Mouse (Mus musculus): ENCODE data around the gene Gucy1b2.

Gucy1b2 gene

DNA sequence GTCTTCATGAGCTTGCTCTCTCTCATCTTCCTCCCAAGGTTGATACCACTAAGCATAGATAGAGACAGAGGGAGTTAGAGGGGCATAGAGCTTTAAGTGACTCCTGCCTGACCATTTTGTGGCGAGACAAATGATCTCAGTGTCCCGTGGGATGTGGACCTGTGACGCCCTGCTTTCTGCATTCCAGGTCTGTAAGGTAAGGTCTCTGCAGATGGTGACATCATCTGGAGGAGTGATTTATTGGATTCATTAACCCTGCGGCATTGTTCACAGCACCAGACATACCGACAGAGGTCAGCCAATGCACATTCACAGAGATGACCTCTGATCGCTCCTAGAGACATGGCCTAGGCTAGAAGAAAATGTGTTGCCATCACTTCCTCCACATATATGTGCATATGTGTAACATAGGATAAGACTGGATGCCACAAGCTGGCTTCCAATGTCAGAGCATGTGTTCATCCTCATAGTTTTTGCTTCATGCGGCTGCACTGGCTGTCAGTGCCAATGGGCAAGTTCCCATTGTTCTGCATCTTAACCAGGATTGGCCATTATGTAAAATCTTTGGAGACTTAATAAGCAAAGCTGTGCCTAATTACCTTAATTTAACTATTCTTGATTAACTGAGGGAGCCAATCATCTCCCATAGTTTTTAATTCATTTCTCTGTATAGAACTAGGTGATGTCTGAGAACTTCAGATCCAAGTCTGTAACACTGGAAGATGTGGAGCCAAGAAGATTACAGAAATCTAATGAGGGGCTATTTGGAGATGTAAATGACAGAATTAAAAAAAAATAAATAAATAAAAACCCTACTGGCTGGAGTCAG is 9.5 kb downstream of the Gucy1b2 start:
- no peak for DNase-seq (ENCODE audit: low read depth, low spot score)

DNA sequence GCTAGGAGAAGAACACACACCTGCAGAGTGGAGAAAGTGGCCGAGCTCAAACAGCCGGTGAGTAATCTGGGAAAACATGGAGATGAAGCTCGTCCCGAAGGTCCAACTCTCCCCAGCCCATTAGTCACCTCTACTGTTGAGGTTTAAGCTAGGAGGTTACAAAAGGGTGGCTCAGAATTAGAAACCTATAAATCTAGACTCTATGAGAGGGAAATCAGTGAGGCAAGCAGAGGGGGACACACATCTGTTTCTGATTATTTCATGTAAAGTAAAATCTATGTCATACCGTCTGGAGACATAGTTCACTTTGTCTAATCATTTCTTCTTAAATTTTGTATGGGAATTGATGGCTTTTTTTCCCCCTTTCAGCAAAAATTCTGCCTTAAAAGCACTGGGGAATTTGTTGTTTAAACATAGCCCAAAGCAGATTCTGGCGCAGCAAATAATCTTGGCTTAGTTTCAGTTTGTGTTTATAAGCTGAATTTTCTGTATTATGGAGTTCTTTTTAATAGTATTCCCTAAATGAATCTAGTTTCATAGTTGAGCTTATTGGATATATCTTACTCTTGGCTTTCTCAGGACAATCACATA is 12.2 kb downstream of the Gucy1b2 start:
- DNase-seq (ENCODE audit: low read depth, low spot score): no peak

DNA sequence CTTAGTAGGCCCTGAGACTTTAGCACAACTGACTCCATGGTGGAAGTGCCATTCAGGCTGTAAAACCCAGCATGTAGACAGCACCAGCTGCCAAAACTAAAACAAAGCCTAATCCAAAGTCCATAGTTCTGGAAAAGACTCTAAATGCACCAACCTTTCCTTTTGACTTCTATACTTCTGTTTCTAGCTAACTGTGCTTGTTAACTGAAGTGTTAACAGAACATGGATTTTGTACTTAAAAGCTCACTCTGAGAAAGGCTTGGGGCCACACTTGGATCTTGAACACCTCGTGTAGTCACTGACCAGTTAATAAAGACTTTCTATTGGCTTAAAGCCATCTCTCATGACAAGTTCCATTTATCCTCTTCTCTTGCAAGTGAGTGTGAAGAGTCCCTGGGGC is 13.1 kb downstream of the Gucy1b2 start:
- DNase-seq (ENCODE audit: low read depth, low spot score): no peak

DNA sequence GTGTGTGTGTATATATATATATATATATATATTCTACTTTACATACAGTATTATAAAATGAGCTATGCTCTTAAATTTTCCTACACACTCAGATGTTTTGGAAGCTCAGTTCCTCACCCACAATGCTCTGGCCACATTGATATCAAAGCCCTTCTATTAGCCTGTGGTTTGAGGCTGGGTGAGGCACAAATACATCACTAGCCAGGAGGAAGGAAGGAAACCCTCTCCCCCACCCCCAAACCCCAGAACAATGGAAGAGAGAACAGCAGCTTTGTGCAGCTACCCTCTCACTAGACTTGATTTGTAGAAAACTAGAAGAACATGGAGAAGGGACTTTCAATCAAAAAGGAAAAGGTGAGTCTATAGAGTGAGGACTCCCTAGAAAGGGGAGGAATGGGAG is 16.1 kb downstream of the Gucy1b2 start:
- no peak for DNase-seq (ENCODE audit: low read depth, low spot score)

DNA sequence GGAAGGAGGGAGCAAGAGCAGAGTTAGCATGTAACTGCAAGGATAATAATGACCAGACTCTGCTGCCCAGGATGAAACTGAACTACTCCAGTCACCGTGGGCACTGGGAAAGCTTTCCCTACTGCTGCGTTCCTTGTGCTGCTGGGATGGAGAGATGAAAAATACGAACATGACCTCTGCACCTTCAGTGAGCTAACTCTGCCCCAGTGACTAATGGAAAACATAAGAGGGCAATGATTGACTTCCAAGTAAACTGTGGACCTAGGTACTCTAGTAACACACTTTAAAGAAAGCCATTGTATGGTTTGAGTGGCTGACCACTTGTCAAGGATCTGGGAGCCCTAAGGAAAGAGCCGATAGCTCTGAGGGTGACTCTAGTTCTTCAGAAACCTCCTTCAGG is 17.9 kb downstream of the Gucy1b2 start:
- no peak for DNase-seq (ENCODE audit: low read depth, low spot score)

DNA sequence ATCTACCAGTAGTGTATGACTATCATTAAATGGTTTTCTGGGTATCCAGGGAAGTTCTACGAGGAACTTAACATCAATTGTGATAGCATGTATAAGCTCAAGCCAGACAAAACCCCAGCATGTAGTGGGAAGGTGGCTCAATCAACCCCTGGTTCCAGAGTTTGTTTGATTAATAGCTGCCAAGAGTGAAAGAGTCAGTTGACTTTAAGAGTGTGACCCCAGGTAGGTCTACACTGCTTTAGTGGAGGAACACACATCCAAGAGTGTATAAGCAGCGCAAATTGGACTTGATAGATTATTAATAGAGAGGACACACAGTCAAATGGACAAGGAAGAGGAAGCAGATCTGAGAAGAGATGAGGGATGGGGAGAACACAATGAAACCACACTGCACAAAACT is 18.3 kb downstream of the Gucy1b2 start:
- DNase-seq (ENCODE audit: low read depth, low spot score): no peak

DNA sequence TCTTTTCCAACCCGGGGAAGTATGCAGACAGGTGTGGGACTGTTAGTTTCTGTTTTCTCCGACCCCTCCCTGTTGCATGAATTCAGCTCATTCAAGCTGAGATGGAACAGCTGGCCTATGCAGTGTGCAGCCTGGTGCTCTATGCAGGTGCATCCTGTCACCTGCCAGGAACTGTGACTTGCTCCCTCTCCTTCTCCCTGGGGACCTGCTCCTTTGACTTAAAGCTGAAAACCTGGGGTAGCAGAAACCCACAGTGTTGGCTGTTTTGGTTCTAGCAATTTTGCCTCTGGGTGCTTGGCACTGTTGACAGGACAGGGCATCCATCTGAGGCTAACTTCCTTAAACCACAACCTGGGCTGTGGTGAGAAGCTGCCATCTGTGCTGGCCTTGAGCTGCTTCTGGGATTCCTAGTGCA is 30.8 kb downstream of the Gucy1b2 start:
- DNase-seq (ENCODE audit: low read depth, low spot score): no peak

DNA sequence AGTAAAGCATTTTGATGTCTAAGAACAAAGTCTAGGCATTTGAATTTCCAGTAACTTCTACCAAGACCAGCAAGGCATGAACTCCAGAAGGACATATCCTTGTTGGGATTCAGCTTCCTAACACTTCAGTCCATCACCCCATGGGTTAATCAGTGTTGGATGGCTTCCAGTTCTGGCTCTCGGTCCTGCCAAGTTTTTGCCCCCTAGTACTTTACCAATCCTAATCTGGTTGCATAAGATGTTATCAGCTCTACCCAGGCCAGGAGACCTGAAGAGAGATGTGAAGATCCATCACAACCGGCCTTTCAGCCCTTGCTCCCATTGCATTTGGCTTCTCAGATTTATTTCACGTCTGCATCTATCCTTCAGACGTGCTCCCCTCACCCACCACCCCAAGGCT is 33.8 kb downstream of the Gucy1b2 start:
- DNase-seq (ENCODE audit: low read depth, low spot score): no peak

DNA sequence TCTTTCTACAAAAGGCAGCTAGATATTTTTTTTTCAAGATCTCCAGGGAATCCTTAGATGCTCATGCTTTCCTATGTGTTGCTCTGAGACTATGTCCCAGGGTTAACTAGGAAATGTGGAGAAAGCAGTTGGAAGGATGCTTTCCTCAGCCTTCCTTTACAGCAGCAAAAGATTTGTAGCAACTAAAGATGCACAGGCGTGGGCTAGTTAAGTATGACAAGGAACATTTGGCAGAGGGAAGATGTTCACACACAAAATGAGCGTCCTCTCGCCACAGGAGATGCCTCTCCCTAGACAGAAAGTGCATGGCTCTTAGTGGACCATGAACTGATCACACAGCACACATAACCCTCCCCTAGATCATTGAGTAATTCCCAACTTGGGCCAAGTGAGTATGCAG is 38.6 kb downstream of the Gucy1b2 start:
- DNase-seq (ENCODE audit: low read depth, low spot score): no peak

DNA sequence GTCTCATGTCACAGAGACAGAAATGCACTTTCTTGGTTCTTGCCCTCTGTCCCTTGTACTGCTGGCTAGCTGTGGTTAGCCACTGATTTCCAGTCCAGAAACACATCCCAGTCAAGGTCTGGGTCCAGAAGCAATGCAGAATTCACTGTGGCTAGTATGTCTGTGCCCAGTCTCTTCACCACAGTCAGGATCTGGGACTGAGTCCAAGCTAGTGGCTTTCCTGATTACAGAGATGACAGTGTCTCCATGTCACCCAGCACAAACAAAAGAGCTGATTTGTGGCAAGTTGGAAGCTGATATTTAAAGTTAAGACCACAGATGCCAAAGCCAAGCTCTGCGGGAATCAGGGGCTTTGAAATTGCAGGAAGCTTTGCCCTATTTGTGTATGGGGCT is 39.4 kb downstream of the Gucy1b2 start:
- DNase-seq (ENCODE audit: low read depth, low spot score): no peak

DNA sequence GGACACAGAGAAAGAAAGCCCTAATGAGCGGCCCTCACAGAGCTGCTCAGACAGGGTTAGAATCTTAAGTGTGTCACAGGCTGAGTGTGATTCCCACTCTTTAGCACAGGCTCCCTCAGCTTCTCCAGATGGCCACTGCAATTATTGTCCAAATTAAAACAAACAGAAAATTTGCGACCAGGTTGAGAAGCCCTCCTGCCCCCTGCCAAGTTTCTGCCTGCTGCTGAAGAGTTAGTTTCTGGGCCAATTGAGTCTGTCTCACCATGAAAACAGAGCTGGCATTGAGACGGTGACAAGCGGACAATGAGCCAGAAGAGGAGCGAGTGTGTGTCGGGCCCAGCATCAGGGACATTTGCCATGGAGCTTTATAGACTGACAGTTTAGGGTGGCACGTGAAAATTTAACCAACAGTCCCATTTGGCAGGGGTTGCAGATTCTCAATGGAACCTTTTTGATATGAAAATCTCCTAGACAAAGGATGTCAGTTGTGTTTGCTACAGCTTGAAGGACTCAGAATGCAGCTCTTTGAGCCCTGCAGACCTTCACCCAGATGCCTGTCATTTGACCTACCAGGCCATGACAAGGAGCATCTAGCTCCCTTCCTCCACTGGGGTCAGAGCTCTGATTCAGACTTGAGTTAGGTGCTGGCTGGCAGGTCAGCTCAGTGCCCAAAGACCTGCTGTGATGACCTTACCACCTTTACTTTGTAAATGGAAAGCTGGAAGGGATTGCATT is 39.9 kb downstream of the Gucy1b2 start:
- DNase-seq (ENCODE audit: low read depth, low spot score): no peak

DNA sequence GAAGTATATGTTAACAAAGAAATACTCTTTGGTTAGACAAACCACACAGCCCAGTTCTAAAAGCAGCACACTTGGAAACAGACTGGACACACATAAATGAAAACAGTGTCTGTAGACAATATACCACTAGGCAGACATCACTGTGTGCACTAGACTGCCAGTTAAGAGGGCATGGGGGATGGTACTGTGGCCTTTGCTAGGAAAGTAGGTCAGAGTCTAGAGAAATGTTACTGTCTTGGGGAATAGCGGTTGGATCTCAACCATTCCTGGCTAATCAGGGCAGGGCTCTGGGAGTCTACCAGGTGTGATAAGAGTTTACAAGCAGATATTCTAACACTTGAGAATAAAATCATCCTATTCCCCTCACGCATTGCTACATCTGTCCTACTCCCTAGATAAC is 60.7 kb downstream of the Gucy1b2 start:
- DNase-seq (ENCODE audit: low read depth, low spot score): no peak

DNA sequence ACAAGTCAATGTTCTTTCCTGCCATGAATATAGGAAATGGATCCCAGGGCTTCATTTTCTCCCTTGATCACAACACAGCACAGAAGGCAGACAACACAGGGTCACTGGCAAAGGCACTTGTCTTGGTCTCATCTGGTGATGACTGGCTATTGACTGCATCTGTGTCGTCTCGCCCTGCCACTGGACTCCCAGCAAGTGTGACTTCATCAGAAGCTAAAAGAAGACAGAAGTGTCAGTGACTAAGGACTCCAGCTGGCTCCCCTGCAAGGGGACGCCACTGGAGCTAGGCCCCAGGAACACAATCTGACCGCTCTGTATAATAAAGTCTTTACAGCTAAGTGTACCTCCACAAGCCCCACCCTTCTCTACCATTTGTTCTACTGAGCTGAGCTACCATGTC is 63.3 kb downstream of the Gucy1b2 start:
- DNase-seq (ENCODE audit: low read depth, low spot score): no peak

DNA sequence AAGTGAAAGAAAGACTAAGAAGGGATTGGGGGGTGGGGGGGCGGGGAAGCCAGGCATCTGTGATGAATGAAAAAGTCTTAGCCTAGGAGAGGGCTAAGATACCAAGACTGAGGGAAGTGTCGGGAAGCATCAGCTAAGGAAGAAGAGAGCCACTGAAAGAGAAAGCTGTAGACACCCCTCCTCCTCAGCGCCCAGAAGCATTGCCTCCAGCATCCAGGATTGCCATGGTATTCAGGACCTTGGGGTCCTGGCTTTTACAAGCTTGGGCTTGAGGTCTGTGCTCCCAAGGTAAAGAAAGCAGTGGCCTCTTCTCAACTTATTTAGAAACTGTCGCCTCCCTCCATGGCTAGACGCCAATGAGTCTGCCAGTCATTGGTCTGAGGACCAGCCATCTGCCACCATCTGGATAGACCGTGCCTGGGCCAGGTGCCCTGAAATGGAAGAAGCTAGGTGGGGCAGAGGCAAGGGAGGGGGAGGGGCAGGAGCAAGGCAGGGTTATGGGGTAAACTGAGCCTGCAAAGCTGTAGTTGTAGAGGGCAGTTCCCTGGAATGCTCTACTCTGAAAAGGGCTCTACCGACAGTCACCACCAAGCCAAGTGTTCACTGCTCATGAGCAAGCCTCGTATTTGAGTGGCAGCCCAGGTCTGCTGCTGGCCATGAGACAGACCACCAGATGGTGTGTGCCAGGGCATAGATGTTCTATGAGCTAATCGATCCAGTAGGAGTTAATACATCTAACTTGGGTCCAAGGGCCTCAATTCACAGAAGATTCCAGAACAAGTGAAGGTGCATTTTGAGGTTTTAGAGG is 66.2 kb downstream of the Gucy1b2 start:
- no peak for DNase-seq (ENCODE audit: low read depth, low spot score)

DNA sequence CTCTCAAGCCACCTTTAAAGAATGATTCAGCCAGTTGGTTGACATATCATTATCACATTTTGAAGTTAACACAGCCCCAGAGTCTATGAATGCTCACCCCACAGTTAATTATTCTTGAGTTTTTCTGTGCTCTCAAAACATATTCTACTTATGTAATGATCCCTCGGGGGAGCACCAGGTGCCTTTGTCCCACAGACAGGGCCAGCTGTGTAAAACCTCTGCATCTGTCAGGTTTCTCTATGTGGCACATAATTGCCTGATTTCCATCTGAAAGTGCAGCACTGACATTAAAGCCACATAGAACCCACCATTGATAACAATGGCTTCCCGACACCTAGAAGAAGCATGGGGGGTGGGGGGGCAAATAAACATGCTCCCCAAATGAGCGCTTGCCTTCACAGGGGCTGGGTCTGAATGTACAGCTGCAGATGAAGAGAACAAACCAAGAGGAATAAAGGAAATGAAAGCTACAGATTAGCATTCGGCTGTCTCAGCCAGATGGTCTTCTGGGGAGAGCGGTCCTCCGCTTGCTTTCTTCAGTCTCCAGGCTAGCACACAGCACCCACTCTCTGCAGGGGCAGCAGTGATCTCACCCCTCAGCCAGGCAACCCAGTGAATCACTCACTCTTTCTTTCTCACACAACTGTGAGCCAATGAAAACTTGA is 66.9 kb downstream of the Gucy1b2 start:
- no peak for DNase-seq (ENCODE audit: low read depth, low spot score)

DNA sequence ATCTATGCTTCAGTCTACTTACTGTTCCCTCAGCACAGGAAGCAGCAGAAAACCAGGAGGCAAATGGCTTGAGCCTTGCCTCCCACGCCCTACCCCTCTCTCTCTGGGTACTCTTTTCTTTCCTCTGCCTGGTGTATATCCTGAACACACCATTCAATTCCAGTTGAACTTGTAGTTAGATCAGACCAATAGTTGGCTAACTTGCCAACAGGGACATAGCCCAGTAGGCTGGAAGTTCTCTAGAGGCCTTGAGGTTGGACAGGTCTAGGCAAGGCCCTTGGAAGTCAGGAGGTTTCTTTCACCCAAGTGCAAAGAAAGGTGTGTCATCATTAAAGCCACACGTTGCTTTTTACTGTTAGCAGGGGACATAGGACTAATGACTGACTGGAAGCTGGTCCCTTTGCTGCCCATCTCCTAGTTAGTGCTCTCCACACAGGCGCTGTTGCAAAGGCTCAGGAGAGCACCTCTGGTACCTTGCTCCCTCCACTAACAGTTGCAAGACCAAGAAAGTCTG is 72.2 kb downstream of the Gucy1b2 start:
- no peak for DNase-seq (ENCODE audit: low read depth, low spot score)

DNA sequence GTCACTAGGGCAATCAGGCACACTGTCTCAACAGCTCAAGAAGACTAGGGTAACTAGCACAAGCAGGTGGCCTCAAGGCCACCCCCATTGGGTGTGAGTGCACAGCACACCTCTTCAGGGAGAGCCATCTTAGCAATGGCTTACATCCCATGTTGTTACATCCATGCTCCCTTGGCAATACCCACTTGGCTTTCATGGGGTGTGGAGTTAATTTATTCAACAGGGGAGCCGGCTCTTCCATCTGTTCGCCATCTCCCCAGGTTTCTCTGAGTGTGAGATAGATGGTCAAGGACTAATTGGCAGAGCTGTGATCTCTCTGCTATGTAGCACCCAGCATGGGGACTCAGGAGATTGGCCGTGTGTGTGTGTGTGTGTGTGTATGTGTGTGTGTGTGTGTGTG is 73.0 kb downstream of the Gucy1b2 start:
- no peak for DNase-seq (ENCODE audit: low read depth, low spot score)

DNA sequence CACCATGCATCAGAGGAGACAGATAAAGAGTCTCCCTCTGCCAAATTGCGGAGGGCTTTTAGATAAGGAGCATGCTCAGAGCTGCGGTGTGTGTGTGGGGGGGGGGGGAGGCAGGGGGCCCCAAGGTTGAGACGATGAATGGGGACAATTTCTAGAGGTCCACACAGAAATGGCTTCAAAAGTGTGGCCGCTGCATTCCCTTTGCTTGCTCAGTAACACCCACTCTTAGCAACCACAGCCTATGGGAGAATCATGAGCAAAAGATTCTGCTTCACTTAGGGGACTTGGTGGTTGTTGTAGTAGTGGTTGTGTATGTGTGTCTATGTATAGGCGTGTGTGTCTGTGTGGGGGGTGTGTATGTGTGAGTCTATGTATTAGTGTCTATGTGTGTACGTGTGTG is 75.5 kb downstream of the Gucy1b2 start:
- no peak for DNase-seq (ENCODE audit: low read depth, low spot score)

DNA sequence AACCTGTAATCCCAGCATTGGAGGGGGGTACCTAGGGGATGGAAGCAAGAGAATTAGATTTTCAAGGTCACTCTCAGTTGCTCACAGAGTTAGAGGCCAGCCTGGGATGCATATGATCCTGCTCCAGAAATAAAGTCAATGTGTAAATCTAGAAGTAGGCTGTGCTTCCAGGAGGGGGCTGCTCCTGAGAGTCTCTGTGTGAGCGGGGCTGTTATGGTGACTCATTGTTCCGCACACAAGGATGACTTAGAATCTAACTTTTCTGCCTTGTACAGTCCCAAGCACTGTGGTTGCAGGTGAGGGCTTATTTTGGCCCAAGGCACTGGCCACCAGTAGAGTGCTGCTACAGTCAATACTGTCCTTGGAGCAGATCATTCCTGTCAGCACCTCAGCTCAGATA is 76.7 kb downstream of the Gucy1b2 start:
- DNase-seq (ENCODE audit: low read depth, low spot score): no peak

DNA sequence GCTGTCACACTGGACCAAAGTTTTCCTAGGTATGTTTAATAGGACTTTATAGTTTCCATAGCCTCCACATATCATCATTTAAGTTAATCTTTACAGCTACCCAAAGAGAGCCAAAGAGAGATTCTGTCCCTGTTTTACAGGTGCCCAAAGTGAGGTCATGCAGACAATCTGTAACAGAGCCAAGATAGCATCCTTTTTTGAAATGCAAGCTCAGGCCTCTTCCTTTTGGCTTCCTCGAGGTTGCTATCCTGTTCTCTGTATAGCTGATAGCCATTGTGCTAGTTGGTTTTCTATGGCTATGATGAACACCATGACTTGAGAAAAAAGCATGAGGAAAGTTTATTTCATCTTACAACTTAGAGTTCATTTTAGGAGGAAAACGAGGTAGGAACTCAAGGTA is 80.0 kb downstream of the Gucy1b2 start:
- no peak for DNase-seq (ENCODE audit: low read depth, low spot score)

DNA sequence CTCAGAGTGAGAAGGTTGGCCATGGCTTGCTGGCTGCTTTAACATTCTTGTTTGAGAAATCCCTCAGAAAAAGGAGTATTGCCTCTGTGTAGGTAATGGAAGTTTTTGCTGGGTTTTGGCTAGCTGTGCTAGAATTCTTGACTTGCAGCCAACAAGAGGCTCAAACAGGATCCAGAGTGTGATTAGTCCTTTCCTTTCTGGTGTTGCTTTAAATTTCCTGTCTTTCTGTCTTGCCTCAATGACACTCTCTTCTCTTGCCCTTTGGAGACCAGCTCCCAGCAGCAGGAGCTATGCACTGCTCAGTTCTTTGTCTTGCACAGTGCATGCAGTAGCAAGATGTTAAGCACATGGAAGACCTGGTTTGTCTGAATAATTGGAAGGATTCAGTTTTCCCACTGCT is 80.4 kb downstream of the Gucy1b2 start:
- no peak for DNase-seq (ENCODE audit: low read depth, low spot score)

Data from retina, postnatal 7 days (tissue).